Mouse (Mus musculus) small intestine, adult 2 months (tissue): ENCODE measurements around the gene Zfp184. TPM values are rescaled to one million over a fixed set of nuclear protein-coding genes. Genes with fewer than 3 reads are reported as not detected.

Experiments used
- H3K27ac ChIP-seq: fragments of 200-500 bp; 2 replicates; pipeline ENCODE4 v1.5.1; 2012; ENCODE audit warnings: low read depth, low read length, control low read depth, inconsistent platforms; ENCODE audit not compliant: insufficient read depth
- H3K27me3 ChIP-seq: fragments of 200-500 bp; 2 replicates; pipeline ENCODE4 v1.6.1; 2012; ENCODE audit warnings: mild to moderate bottlenecking, moderate library complexity, low read length, inconsistent platforms; ENCODE audit not compliant: control insufficient read depth, insufficient read depth
- H3K36me3 ChIP-seq: fragments of 200-500 bp; 2 replicates; pipeline ENCODE4 v1.6.1; 2012; ENCODE audit warnings: mild to moderate bottlenecking, low read length, control low read depth, inconsistent platforms; ENCODE audit not compliant: control insufficient read depth, insufficient read depth
- H3K4me1 ChIP-seq: fragments of 200-500 bp; 2 replicates; pipeline ENCODE4 v1.6.1; 2012; ENCODE audit warnings: low read length, inconsistent platforms, mixed read lengths; ENCODE audit not compliant: control insufficient read depth, insufficient read depth, insufficient read length
- H3K4me3 ChIP-seq: fragments of 200-500 bp; 2 replicates; pipeline ENCODE4 v1.5.1; 2012; ENCODE audit warnings: low read depth, mild to moderate bottlenecking, control low read depth, inconsistent platforms, low read length, moderate library complexity
- CTCF ChIP-seq: fragments of 200-500 bp; IDR thresholded peaks from 2 replicates; pipeline ENCODE4 v1.5.1; 2012; ENCODE audit warnings: low read depth, mild to moderate bottlenecking, control low read depth, inconsistent platforms, low read length, moderate library complexity, mixed read lengths; ENCODE audit not compliant: insufficient replicate concordance, insufficient read length; ENCODE audit errors: extremely low read depth
- POLR2A ChIP-seq: fragments of 200-500 bp; IDR thresholded peaks from 2 replicates; pipeline ENCODE4 v1.6.1; 2012; ENCODE audit warnings: low read depth, mild to moderate bottlenecking, control low read depth, inconsistent platforms, low read length, moderate library complexity
- WGBS: fragments of 180-500 bp; shearing (Covaris S2); methylation state at CpG from one replicate; pipeline ENCODE4 v1.1.7; 2018; 5-methylcytosine and 5-hydroxymethylcytosine counted together
- polyA plus RNA-seq: library from polyadenylated mRNA; depleted of rRNA; stranded (reverse); fragments of >200 nt; gene quantifications from 2 replicates; pipeline ENCODE4 v1.2.3, GENCODE M21; 2012

Gene Zfp184
- polyA plus RNA-seq, 1 experiment: 0.13 TPM

DNA sequence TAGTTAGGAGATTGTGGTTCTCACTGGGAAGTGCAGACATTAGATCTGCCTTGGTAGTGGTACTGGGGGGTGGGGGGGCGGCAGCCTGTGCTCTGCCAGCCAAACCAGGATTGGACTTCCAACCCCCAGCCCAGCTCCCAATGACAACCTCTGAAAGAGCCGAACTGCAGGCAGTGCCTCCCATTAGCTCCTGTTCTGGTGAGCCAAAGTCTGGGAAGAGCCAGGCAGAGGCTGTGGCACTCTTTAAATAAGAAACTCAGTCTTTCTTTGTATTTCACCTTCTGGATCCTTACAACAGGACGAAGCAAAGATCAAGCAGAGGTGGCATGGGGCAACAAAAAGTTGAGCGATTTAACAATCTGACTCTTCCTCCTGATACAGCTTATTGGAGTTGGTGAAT, 54.3 kb downstream of the Zfp184 start:
- 51% methylated on average over 4 of the region's 4 CpGs for WGBS
- no peaks in the 10 kb centered on the region for H3K36me3 ChIP-seq
- peaks cover 64% of the 10 kb centered on the region for H3K27me3 ChIP-seq
- H3K4me1 ChIP-seq: peaks cover 6% of the 10 kb centered on the region; the same call in 1 of the 2 replicates
- no peak overlapping the region for H3K4me3 ChIP-seq
- no peak overlapping the region for H3K27ac ChIP-seq
- no peak for TF ChIP-seq POLR2A
- no peak for TF ChIP-seq CTCF

DNA sequence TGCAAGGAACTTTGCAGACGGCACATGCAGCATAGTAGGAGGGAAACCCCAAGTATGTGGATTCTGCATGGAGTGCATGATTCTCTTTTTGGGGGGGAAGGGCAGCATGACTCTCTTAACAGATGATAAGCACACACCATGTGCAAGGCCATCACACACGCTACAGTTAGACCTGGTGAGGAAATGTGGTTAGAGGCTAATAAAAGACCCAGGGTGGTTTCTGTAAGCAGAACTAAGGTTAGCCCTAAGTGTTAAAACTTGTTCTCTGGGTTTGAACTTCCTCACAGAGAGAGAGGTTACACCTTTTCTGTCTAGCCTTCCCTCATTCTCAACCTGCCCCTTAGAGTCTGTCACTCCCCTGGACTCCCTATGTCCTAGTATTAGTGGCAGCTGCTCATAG, 56.5 kb downstream of the Zfp184 start:
- Histone ChIP-seq H3K36me3 (no peaks in the 10 kb centered on the region), H3K4me1 (peaks cover 6% of the 10 kb centered on the region), H3K4me3 (no peak overlapping the region), H3K27ac (no peak overlapping the region), H3K27me3 (peaks cover 70% of the 10 kb centered on the region)
- TF ChIP-seq CTCF: no peak
- no peak for TF ChIP-seq POLR2A
- WGBS: 63% methylated on average over 2 of the region's 2 CpGs

DNA sequence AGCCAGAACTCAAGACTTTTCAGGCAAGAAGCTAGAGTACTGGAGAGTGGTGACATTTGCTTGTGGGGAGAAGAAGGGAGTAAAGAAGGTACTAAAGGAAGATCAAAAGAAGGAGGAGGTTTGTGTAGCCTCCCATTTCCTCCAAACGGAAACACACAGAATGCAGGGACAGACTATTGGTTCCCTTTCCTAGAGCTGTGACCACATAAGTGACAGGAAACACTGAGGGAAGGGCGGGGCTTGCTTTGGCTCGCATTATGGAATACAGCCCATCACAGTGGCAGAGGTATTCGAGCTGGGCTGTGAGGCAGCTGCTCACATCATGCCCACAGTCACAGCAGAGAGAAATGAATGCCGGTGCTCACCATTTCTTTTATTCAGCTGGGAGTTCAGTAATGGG, 56.9 kb downstream of the Zfp184 start:
- TF ChIP-seq CTCF (no peak), POLR2A (no peak)
- H3K4me1 ChIP-seq: peaks cover 9% of the 10 kb centered on the region
- H3K27me3 ChIP-seq: peaks cover 69% of the 10 kb centered on the region
- H3K27ac ChIP-seq: no peak overlapping the region
- WGBS: 37% methylated on average over 5 of the region's 5 CpGs
- H3K4me3 ChIP-seq: no peak overlapping the region
- H3K36me3 ChIP-seq: no peaks in the 10 kb centered on the region

DNA sequence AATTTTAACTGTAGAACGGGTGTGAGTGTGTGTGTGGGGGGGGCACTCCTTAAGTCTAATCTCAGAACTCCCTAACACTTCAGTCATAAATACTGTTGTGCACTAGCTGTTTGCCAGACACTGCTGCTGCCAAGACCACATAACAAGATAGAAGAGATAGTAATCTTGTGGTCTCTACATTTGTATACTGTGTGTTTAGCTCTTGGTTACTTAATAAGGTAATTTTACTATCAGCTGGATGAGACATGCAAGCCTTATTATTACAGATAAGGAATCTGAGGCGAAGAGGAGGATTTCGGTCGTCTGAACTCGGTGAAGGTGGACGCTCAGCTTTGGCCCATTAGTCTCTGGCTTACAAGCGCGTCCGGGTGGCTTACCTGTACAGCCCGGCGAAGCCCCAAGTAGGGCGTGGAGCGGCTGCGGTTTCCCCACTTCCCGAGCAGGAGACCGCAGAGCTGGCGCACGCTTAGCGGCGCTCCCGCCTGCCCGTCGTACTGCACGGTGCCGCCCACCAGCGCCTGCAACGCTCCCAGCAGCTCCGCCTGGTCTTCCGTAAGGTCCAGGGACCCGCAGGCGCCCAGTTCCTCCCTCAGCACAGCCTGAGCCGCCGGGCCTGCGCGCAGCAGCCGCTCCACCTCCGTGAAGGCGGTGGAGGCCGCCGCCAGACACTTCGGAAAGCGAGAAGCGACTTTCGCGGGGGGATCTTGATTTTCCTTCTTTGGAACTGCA, 60.9 kb downstream of the Zfp184 start:
- peaks cover 63% of the 10 kb centered on the region for H3K27me3 ChIP-seq
- H3K36me3 ChIP-seq: no peaks in the 10 kb centered on the region
- TF ChIP-seq POLR2A (no peak), CTCF (no peak)
- peak overlapping the region; percentile 54 for H3K4me3 ChIP-seq
- WGBS: under 1% methylated on average over 45 of the region's 45 CpGs
- peaks cover 7% of the 10 kb centered on the region for H3K4me1 ChIP-seq
- H3K27ac ChIP-seq: no peak overlapping the region

DNA sequence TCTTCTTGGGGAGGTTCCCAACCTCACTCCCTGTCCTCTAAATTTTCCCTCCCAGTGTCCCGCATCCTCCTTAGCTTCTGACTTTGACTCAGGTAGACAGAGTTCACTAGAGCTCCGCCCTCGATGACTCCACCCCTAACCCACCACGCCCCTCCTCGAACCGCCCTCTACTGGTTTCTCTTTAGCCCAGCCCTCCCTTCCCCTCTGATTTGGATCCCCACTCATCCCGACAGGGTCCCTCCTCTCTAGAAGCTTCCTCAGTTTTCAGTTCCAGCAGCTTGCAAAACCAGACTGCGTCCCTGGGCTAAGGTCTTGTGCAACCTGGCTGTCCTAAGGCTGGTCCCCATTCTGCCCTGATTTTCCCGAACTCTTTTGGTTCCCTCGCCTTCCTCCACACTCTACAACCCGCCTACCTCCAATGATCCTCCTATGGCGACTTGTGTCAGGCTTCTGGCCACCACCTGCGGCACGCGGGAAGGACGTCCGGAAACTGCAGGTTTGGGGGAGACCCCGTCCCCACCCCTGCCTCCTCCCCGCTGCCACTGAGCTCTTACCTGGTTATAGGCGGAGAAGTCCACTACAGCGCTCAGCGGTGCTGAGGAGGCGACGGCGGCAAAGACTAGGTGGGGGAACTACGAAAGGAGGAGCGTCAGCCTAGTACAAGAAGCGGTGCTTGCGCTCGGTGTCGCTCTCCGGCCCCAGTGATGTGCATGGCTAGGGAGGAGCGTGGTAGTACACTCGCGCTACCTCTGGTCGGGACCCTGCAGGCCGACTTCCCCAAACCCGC, 61.6 kb downstream of the Zfp184 start:
- no peak for TF ChIP-seq POLR2A
- TF ChIP-seq CTCF: no peak
- Histone ChIP-seq H3K4me1 (peaks cover 7% of the 10 kb centered on the region), H3K4me3 (peak overlapping the region; percentile 54), H3K27me3 (peaks cover 68% of the 10 kb centered on the region), H3K36me3 (no peaks in the 10 kb centered on the region), H3K27ac (no peak overlapping the region)
- 1% methylated on average over 38 of the region's 38 CpGs for WGBS

DNA sequence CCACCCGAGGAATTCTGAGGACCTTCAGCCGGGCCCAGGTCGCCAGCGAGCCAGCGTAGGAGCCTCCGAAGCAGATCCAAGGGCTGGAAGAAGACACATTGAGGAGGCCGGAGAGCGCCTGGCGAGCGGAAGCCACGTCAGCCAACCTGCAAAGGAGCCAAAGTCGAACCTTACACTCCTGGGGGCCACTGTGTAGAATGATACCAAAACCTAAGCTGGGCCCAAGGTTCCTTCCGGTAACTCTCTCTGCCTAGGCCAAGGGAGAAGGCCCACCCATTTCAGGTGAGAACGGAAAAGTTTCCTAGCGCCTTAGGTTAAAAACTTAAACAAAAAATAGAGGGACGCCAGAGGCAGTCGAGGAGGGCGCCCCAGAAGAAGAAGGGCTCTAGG, 62.2 kb downstream of the Zfp184 start:
- peaks cover 7% of the 10 kb centered on the region for H3K4me1 ChIP-seq
- WGBS: 11% methylated on average over 18 of the region's 18 CpGs
- peaks cover 66% of the 10 kb centered on the region for H3K27me3 ChIP-seq
- no peaks in the 10 kb centered on the region for H3K36me3 ChIP-seq
- no peak overlapping the region for H3K27ac ChIP-seq
- H3K4me3 ChIP-seq: peak overlapping the region; percentile 54
- TF ChIP-seq CTCF (no peak), POLR2A (no peak)

DNA sequence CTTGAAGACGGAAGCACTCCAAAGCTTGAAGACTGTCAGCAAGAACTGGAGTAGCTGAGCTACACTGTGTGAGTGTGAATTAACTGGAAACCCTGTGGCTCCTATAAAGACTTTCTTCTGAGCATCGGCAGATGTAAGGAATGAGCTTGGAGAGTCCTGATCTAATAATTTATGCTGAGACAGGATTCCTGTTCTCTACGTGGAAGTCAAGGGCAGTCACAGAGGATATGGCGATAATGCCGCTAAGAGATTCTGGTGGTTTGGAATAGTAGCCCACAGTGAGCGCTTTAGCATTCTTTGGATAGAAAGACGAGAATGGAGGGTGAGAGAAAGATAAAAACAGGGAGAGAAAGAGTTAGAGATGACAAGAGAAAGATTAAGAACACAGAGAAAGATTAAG, 63.0 kb downstream of the Zfp184 start:
- TF ChIP-seq CTCF: no peak
- no peak for TF ChIP-seq POLR2A
- Histone ChIP-seq H3K36me3 (no peaks in the 10 kb centered on the region), H3K4me1 (peaks cover 7% of the 10 kb centered on the region), H3K27ac (no peak overlapping the region), H3K4me3 (no peak overlapping the region), H3K27me3 (peaks cover 71% of the 10 kb centered on the region)
- 75% methylated on average over 7 of the region's 7 CpGs for WGBS
